Mouse (Mus musculus) intestine, embryonic 16.5 days (tissue): Measurements from ENCODE around the gene Tnip1. TPM values are rescaled to one million over a fixed set of nuclear protein-coding genes. Genes with fewer than 3 reads are reported as not detected.
"Not testable (repeated sequence)": the region's sequence is repeated elsewhere in the genome, so short reads cannot be mapped to it uniquely, and the experiment has no call there.

Experiments used
- ATAC-seq: fragments of 200-750 bp; cut with Nextera tagmentation; 2 replicates; pipeline ENCODE4 v1.8.0; 2017; ENCODE audit warnings: moderate TSS enrichment, moderate library complexity
- H3K27ac ChIP-seq: fragments of 300-500 bp; sonication (generic); 2 replicates; pipeline ENCODE4 v1.5.1; 2014; ENCODE audit warnings: mild to moderate bottlenecking, low read length
- H3K27me3 ChIP-seq: fragments of 300-500 bp; sonication (generic); replicated peaks from 2 replicates; pipeline ENCODE4 v1.6.1; 2014; ENCODE audit warnings: low read length, control low read depth, mixed read lengths; ENCODE audit not compliant: control insufficient read depth, insufficient read depth
- H3K36me3 ChIP-seq: fragments of 300-500 bp; sonication (generic); 2 replicates; pipeline ENCODE4 v1.6.1; 2014; ENCODE audit warnings: low read length, control low read depth; ENCODE audit not compliant: control insufficient read depth, insufficient read depth
- H3K4me1 ChIP-seq: fragments of 300-500 bp; sonication (generic); 2 replicates; pipeline ENCODE4 v1.6.1; 2014; ENCODE audit warnings: low read length, control low read depth, mixed read lengths; ENCODE audit not compliant: control insufficient read depth, insufficient read depth
- H3K4me2 ChIP-seq: fragments of 300-500 bp; sonication (generic); 2 replicates; pipeline ENCODE4 v1.6.1; 2014; ENCODE audit warnings: low read depth, low read length, control low read depth
- H3K4me3 ChIP-seq: fragments of 300-500 bp; sonication (generic); 2 replicates; pipeline ENCODE4 v1.5.1; 2014; ENCODE audit warnings: mild to moderate bottlenecking, low read length
- H3K9ac ChIP-seq: fragments of 300-500 bp; sonication (generic); 2 replicates; pipeline ENCODE4 v1.6.1; 2014; ENCODE audit warnings: low read depth, low read length
- H3K9me3 ChIP-seq: fragments of 300-500 bp; sonication (generic); 2 replicates; pipeline ENCODE4 v1.6.1; 2016; ENCODE audit warnings: low read length, control low read depth; ENCODE audit not compliant: control insufficient read depth
- WGBS: fragments of 180-500 bp; shearing (Covaris S2); extraction: QIAGEN DNeasy Blood & Tissue Kit; methylation state at CpG from one replicate; pipeline ENCODE4 v1.1.7; 2014; 5-methylcytosine and 5-hydroxymethylcytosine counted together
- polyA plus RNA-seq: library from polyadenylated mRNA; unstranded; fragments of >200 nt; fragmentation: Nextera tagmentation; extraction: Ambion mirVana; gene quantifications from 2 replicates; pipeline ENCODE4 v1.2.1, GENCODE M21; 2015

Gene Tnip1
- polyA plus RNA-seq, 1 experiment from 2014 or later = 27.2 TPM

- peaks cover 33% of the 10 kb centered on the region for H3K4me1 ChIP-seq
- WGBS = 71% methylated on average over 6 of the region's 6 CpGs
- ATAC-seq = no peak
- H3K27me3 ChIP-seq = no peaks in the 10 kb centered on the region
- no peak overlapping the region for H3K4me2 ChIP-seq
- H3K36me3 ChIP-seq = no peaks in the 10 kb centered on the region
- H3K9me3 ChIP-seq = no peaks in the 10 kb centered on the region
- no peak overlapping the region for H3K27ac ChIP-seq
- no peak overlapping the region for H3K9ac ChIP-seq
- H3K4me3 ChIP-seq = no peak overlapping the region
These were observed 2.5 kb downstream of the Tnip1 start for GRCm38 (mm10) chr11:54960251-54960650.

DNA sequence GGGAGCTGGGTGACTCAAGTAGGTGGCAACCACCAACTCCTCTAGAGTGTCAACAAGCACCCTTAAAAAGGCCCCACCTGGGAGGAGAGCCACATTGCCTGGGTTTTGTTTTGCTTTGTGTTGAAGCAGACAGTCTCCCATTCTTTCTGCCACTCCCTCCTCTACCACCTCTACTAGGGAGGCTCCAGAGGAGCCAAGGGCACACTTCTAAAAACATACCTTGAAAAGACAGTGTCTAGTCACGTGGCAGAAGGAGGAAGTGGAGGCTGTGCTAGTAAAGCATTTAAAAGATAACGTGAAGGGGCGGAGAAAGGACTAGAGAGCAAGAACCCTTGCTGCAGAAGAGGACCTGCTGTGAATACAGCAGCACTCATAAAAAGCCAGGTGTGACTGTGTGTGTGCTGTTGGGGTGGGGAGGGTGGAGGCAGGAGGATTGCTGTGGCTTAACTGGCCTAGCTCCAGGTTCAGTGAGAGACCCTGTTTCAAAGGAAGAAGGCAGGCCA lies 4.1 kb downstream of the Tnip1 start:
- peak; percentile 61 for ATAC-seq
- peak overlapping the region; percentile 88 for H3K27ac ChIP-seq
- no peaks in the 10 kb centered on the region for H3K27me3 ChIP-seq
- 0 out of 2 replicates have a peak overlapping the region, but pooled peaks have one; percentile 30 for H3K9ac ChIP-seq
- H3K36me3 ChIP-seq = no peaks in the 10 kb centered on the region
- H3K4me1 ChIP-seq = peaks cover 41% of the 10 kb centered on the region
- WGBS = 38% methylated on average over 3 of the region's 3 CpGs
- H3K9me3 ChIP-seq = no peaks in the 10 kb centered on the region
- H3K4me3 ChIP-seq = no peak overlapping the region
- peak overlapping the region; percentile 18; the same call in 1 of the 2 replicates for H3K4me2 ChIP-seq

GRCm38 (mm10) chr11:54957708-54958107 lies 5.0 kb downstream of the Tnip1 start:
- H3K36me3 ChIP-seq, H3K9me3 ChIP-seq, H3K27ac ChIP-seq, ATAC-seq, H3K4me2 ChIP-seq, H3K9ac ChIP-seq, H3K27me3 ChIP-seq, H3K4me3 ChIP-seq: not testable (repeated sequence)
- H3K4me1 ChIP-seq = peaks cover 43% of the 10 kb centered on the region
- WGBS = 93% methylated on average over 3 of the region's 3 CpGs

DNA sequence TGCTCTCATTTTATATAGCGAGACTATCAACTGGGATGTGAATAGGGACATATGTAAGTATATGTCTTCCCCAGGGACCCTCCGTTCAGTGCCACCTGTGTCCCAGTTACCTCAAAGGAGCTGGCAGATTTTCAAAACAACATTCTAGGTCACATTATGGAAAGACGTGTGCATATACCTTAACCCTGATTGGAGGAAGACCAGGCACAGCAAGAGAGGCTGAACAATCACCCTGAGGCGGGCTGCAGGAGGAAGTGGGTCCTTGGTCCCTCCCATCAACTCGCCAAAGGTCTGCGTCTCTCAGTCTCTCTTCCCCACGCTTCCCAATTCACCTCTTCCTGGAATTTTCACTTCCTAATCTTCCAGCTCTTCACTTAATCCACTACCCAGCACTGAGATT lies 5.8 kb downstream of the Tnip1 start:
- no peak overlapping the region for H3K9ac ChIP-seq
- H3K4me1 ChIP-seq = peaks cover 42% of the 10 kb centered on the region
- 0 out of 2 replicates have a peak, but pooled peaks cover 2% of the 10 kb centered on the region for H3K36me3 ChIP-seq
- no peak overlapping the region for H3K4me2 ChIP-seq
- H3K4me3 ChIP-seq = no peak overlapping the region
- H3K9me3 ChIP-seq = no peaks in the 10 kb centered on the region
- 66% methylated on average over 7 of the region's 7 CpGs for WGBS
- ATAC-seq = no peak
- no peaks in the 10 kb centered on the region for H3K27me3 ChIP-seq
- H3K27ac ChIP-seq = no peak overlapping the region

GRCm38 (mm10) chr11:54955735-54956480 lies 6.8 kb downstream of the Tnip1 start:
- Histone ChIP-seq H3K9ac (peak overlapping the region; percentile 88), H3K4me2 (peak overlapping the region; percentile 71), H3K9me3 (no peaks in the 10 kb centered on the region), H3K4me1 (peaks cover 32% of the 10 kb centered on the region), H3K27ac (peak overlapping the region; percentile 91), H3K27me3 (no peaks in the 10 kb centered on the region), H3K36me3 (0 out of 2 replicates have a peak, but pooled peaks cover 3% of the 10 kb centered on the region), H3K4me3 (peak overlapping the region; percentile 81)
- peak; percentile 94 for ATAC-seq
- WGBS = under 1% methylated on average over 59 of the region's 59 CpGs

DNA sequence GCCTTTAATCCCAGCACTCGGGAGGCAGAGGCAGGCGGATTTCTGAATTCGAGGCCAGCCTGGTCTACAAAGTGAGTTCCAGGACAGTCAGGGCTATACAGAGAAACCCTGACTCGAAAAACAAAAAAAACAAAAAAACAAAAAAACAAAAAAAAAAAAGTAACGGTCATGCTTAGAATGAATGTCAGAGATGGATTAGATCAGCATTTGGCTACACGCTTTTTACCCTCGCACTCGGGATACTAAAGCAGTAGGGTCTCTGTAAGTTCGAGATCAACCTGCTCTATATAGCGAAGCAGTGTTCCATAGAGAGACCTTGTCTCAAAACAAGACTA lies 7.3 kb downstream of the Tnip1 start:
- H3K36me3 ChIP-seq, H3K9me3 ChIP-seq, H3K27me3 ChIP-seq, ATAC-seq: not testable (repeated sequence)
- peak overlapping the region; percentile 81 for H3K4me3 ChIP-seq
- peak overlapping the region; percentile 59 for H3K4me2 ChIP-seq
- peaks cover 32% of the 10 kb centered on the region for H3K4me1 ChIP-seq
- peak overlapping the region; percentile 88 for H3K9ac ChIP-seq
- H3K27ac ChIP-seq = peak overlapping the region; percentile 91
- 38% methylated on average over 10 of the region's 10 CpGs for WGBS

GRCm38 (mm10) chr11:54954716-54955115 lies 8.0 kb downstream of the Tnip1 start:
- Histone ChIP-seq H3K27me3 (no peaks in the 10 kb centered on the region), H3K27ac (no peak overlapping the region), H3K36me3 (0 out of 2 replicates have a peak, but pooled peaks cover 3% of the 10 kb centered on the region), H3K9me3 (no peaks in the 10 kb centered on the region), H3K9ac (no peak overlapping the region), H3K4me3 (0 out of 2 replicates have a peak overlapping the region, but pooled peaks have one; percentile 81), H3K4me1 (peaks cover 32% of the 10 kb centered on the region), H3K4me2 (peak overlapping the region; percentile 59)
- 83% methylated on average over 8 of the region's 8 CpGs for WGBS
- ATAC-seq = no peak

- H3K27ac ChIP-seq = no peak overlapping the region
- no peaks in the 10 kb centered on the region for H3K27me3 ChIP-seq
- H3K9me3 ChIP-seq = no peaks in the 10 kb centered on the region
- 50% methylated on average over 9 of the region's 9 CpGs for WGBS
- peaks cover 32% of the 10 kb centered on the region for H3K4me1 ChIP-seq
- no peak overlapping the region for H3K9ac ChIP-seq
- no peak for ATAC-seq
- H3K4me3 ChIP-seq = no peak overlapping the region
- H3K36me3 ChIP-seq = 0 out of 2 replicates have a peak, but pooled peaks cover 3% of the 10 kb centered on the region
- H3K4me2 ChIP-seq = no peak overlapping the region; the same call in 1 of the 2 replicates
These were observed 8.7 kb downstream of the Tnip1 start for GRCm38 (mm10) chr11:54953993-54954446.

GRCm38 (mm10) chr11:54952651-54953050 lies 10.1 kb downstream of the Tnip1 start:
- Histone ChIP-seq H3K4me2 (no peak overlapping the region), H3K27ac (no peak overlapping the region), H3K27me3 (no peaks in the 10 kb centered on the region), H3K9ac (no peak overlapping the region), H3K36me3 (0 out of 2 replicates have a peak, but pooled peaks cover 3% of the 10 kb centered on the region), H3K4me1 (peaks cover 25% of the 10 kb centered on the region), H3K9me3 (no peaks in the 10 kb centered on the region), H3K4me3 (no peak overlapping the region)
- WGBS = 62% methylated on average over 6 of the region's 6 CpGs
- no peak for ATAC-seq
